Mouse (Mus musculus): ENCODE results near the gene Mars. TPM values are rescaled to one million over a fixed set of nuclear protein-coding genes. Genes with fewer than 3 reads are reported as not detected.

Gene Mars
- polyA plus RNA-seq (2016; fragmentation: Nextera tagmentation; extraction: Ambion mirVana) = 171 and 174 TPM in 2 replicates

DNA sequence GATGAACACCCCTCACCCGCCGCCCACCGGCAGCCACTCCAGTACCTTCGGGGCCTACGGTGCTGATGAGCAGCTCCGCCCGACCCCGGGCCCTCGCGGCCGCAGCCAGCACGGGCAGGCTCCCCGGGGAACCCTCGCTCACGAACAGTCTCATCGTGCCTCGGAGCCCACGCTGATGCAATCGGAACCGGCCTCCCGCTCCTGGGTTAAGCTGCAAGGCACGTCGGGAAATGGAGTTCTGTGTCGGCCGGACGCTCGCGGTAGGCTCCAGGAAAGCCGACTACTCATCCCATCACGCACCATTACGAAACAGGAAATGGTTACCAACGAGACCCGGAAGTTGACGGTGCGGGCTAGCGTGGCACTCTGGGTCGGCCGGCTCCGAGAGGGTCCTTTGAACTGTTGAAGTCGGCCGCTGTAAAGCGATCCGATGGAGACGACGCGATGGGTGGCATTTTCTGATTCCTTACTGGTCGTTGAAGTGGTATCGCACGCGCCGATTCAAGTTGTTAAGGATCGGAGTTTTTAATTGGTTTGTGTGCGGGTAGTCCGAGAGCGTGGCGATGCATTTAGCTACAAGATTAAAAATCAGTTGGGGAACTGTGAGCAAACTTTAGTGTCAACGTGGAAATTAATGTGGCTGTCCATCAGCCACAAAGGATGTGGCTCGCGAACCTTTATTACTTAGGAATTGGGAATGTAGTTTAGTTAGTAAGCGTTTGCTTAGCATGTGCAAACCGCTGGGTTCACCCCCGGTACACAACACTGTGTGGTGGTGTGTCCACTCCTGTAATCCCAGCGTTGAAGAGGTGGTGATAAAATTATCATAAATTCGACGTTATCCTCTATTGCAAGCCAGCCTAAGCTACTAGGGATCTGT lies at the start of gene Mars:
Mars (minus strand) TSS at position 311 of the 880 bp plus-strand sequence.
- under 1% methylated on average over 65 of the region's 65 CpGs for WGBS
- peak within 1 kb of the TSS; percentile 95 for H3K27ac ChIP-seq
- peak; percentile 94 for DNase-seq (ENCODE audit: low spot score)
- no peaks in the 10 kb centered on the region for H3K27me3 ChIP-seq (ENCODE audit: insufficient read depth, poor library complexity, severe bottlenecking)
- H3K9me3 ChIP-seq = no peaks in the 10 kb centered on the region
- H3K4me3 ChIP-seq = peak within 1 kb of the TSS; percentile 88
- H3K36me3 ChIP-seq = peaks cover 34% of the 10 kb centered on the region
- H3K4me1 ChIP-seq (replicated peaks) = peaks cover 13% of the 10 kb centered on the region

DNA sequence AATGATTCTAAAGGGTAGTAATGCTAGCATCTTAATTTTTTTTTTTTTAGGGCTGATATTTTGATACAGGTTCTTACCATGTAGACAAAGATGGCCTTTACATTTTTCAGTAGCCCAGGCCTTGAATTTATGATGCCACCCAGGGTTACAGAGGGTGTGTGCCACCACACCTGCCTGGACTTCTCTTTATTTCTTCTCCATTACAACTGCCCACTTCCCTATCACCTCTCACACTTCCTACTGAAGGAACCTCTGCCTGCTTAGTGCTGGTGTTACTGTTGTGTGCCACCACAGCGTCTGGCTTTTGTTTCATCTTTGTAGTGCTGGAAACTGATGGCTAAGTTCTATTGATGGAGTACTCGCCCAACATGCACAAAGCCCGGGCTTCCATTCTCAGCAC lies 49.1 kb upstream of the Mars start:
- no peak overlapping the region for H3K27ac ChIP-seq
- H3K27me3 ChIP-seq (ENCODE audit: insufficient read depth, poor library complexity, severe bottlenecking) = no peaks in the 10 kb centered on the region
- H3K4me3 ChIP-seq = no peak overlapping the region
- no peak for DNase-seq (ENCODE audit: low spot score)
- 84% methylated on average over 3 of the region's 3 CpGs for WGBS
- H3K4me1 ChIP-seq (replicated peaks) = peaks cover 5% of the 10 kb centered on the region
- no peaks in the 10 kb centered on the region for H3K36me3 ChIP-seq
- H3K9me3 ChIP-seq = no peaks in the 10 kb centered on the region

DNA sequence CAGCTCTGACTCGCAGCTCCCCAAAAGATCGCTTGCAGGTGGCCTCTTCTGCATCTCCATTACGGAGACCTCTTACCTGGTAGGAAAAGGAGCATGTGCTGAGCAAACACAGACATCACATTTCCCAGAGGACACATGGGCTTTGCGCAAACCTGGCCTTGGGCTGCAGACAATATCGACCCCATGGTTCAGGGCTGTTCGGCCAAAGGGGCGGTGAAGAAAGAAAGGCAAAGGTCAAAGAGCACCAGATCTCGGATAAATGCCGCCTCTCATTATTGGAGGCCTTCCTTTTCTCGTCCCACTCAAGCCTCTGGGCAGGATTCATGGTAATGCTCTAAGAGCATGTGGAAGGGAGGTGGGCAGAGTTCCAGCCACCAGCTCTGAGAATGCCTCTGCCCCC lies 43.8 kb upstream of the Mars start:
- Histone ChIP-seq H3K27me3 (ENCODE audit: insufficient read depth, poor library complexity, severe bottlenecking) (peaks cover 22% of the 10 kb centered on the region), H3K4me3 (no peak overlapping the region), H3K9me3 (no peaks in the 10 kb centered on the region), H3K4me1 (replicated peaks) (peaks cover 26% of the 10 kb centered on the region), H3K27ac (no peak overlapping the region; the same call in 1 of the 2 replicates), H3K36me3 (no peaks in the 10 kb centered on the region)
- no peak for DNase-seq (ENCODE audit: low spot score)
- 50% methylated on average over 10 of the region's 10 CpGs for WGBS

- Histone ChIP-seq H3K36me3 (no peaks in the 10 kb centered on the region), H3K27me3 (ENCODE audit: insufficient read depth, poor library complexity, severe bottlenecking) (peaks cover 30% of the 10 kb centered on the region), H3K4me3 (no peak within 1 kb of the TSS), H3K27ac (no peak within 1 kb of the TSS; the same call in 1 of the 2 replicates), H3K9me3 (no peaks in the 10 kb centered on the region), H3K4me1 (replicated peaks) (peaks cover 28% of the 10 kb centered on the region)
- WGBS = 88% methylated on average over 18 of the region's 18 CpGs
- DNase-seq (ENCODE audit: low spot score) = no peak
Observed at GRCm38 (mm10) chr10:127353909-127354895, 42.6 kb upstream of the Mars start, which contains the start of gene Inhbe. Gene Inhbe, minus strand, starts transcription at chr10:127354411.

GRCm38 (mm10) chr10:127352766-127353165 lies 41.2 kb upstream of the Mars start:
- Histone ChIP-seq H3K9me3 (no peaks in the 10 kb centered on the region), H3K27me3 (ENCODE audit: insufficient read depth, poor library complexity, severe bottlenecking) (peaks cover 30% of the 10 kb centered on the region), H3K4me1 (replicated peaks) (peaks cover 28% of the 10 kb centered on the region), H3K27ac (no peak overlapping the region), H3K4me3 (no peak overlapping the region), H3K36me3 (no peaks in the 10 kb centered on the region)
- DNase-seq (ENCODE audit: low spot score) = no peak
- WGBS = 85% methylated on average over 11 of the region's 11 CpGs

DNA sequence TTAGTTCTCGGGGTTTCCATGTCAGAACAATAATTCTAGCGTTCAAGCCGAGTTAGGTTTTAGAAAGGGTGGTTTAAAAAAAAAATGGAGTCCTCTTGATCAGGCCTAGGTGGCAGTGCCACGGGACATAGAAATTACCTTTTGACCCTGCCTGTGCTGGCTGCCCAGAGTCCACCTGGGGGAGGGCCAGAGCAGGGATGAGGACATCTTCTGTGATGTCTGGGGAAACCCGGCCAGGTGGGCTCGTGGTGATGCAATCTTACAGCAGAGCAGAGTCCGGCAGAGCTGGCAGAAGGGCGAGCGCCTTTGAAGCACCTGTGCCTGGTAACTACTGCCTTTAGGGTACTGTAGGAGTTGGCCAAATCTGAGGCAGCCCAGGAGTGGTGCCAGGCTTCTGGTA lies 40.6 kb upstream of the Mars start:
- Histone ChIP-seq H3K27ac (no peak overlapping the region), H3K27me3 (ENCODE audit: insufficient read depth, poor library complexity, severe bottlenecking) (peaks cover 30% of the 10 kb centered on the region), H3K4me3 (no peak overlapping the region), H3K4me1 (replicated peaks) (peaks cover 28% of the 10 kb centered on the region), H3K9me3 (no peaks in the 10 kb centered on the region), H3K36me3 (no peaks in the 10 kb centered on the region)
- DNase-seq (ENCODE audit: low spot score) = no peak
- whole genome bisulfite sequencing = 89% methylated on average over 9 of the region's 9 CpGs

DNA sequence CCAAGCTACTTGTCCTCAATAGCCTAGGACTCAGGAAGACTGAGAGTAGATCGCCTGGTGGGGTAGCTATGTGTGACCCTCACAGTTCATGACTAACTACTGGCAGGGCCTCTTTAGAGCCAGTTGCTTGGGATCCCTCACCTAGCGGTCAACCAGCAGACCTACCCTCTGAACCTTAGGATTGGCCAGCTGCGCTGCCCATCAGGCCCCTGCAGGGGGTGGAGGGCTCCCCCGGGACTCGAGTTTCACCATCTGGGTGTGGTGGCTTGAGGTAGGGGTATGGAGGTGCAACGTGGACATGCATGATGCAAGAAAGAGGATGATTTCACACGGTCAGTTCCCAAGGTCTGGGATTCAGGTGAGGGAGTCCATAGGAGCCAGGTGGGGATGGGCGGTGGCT lies 40.1 kb upstream of the Mars start:
- no peak for DNase-seq (ENCODE audit: low spot score)
- H3K4me3 ChIP-seq = no peak overlapping the region
- no peak overlapping the region for H3K27ac ChIP-seq
- H3K9me3 ChIP-seq = no peaks in the 10 kb centered on the region
- H3K4me1 ChIP-seq (replicated peaks) = peaks cover 28% of the 10 kb centered on the region
- no peaks in the 10 kb centered on the region for H3K36me3 ChIP-seq
- peaks cover 30% of the 10 kb centered on the region for H3K27me3 ChIP-seq (ENCODE audit: insufficient read depth, poor library complexity, severe bottlenecking)
- 66% methylated on average over 8 of the region's 8 CpGs for WGBS

DNA sequence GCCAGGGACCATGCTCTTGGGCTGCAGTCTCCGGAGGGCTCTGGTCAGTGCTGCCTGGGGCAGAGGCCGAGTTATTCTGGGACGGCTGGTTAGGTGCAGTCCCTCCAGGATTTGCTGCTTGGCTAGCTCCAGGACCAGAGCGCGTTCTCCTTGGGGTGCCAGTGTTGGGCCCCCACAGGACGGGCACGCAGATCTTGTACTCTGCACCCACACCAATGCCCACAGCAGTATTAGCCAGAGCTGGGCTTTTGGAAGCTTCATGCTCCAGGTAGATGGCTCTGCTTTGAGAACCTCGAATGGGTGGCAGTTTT lies 39.7 kb upstream of the Mars start:
- 83% methylated on average over 8 of the region's 8 CpGs for WGBS
- Histone ChIP-seq H3K9me3 (no peaks in the 10 kb centered on the region), H3K27ac (peak overlapping the region; percentile 50), H3K4me1 (replicated peaks) (peaks cover 28% of the 10 kb centered on the region), H3K27me3 (ENCODE audit: insufficient read depth, poor library complexity, severe bottlenecking) (peaks cover 30% of the 10 kb centered on the region), H3K4me3 (peak overlapping the region; percentile 40; the same call in 1 of the 2 replicates), H3K36me3 (no peaks in the 10 kb centered on the region)
- no peak for DNase-seq (ENCODE audit: low spot score)

DNA sequence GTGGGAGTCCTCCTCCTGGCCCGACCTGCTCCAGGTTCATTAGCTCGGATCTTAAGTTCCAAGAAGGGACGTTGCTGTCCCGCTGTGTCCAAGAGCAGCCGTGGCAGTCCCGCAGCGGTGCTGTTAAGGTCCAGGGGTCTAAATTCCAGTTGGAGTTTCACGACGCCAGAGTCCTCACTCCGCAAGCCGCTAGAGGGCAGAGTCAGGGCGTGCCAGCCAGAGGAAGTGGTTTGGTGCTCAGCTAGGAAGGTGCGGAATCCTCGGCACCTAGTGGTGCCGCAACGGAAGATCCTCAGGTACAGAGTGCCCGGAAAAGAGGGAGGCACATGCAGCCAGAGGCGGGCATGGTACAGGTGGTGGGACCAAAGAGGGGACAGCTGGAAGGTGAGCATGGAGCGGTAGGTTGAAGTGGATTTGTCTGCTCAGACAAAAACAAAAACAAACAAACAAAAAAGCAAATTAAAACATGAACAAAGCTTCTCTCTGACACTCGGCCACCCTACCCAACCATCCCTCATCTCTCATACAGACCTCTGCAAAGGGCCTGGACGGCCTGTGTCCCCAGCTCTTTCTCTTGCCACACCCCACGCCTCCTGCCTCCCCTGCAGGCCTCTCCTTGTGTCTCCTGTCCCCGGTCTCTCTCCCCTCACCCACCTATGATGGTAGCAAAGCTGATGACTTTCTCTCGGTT lies 39.2 kb upstream of the Mars start:
- peaks cover 30% of the 10 kb centered on the region for H3K27me3 ChIP-seq (ENCODE audit: insufficient read depth, poor library complexity, severe bottlenecking)
- peak; percentile 78 for DNase-seq (ENCODE audit: low spot score)
- H3K4me3 ChIP-seq = peak overlapping the region; percentile 40
- no peaks in the 10 kb centered on the region for H3K9me3 ChIP-seq
- peaks cover 23% of the 10 kb centered on the region for H3K4me1 ChIP-seq (replicated peaks)
- 13% methylated on average over 24 of the region's 24 CpGs for WGBS
- no peaks in the 10 kb centered on the region for H3K36me3 ChIP-seq
- peak overlapping the region; percentile 50 for H3K27ac ChIP-seq

DNA sequence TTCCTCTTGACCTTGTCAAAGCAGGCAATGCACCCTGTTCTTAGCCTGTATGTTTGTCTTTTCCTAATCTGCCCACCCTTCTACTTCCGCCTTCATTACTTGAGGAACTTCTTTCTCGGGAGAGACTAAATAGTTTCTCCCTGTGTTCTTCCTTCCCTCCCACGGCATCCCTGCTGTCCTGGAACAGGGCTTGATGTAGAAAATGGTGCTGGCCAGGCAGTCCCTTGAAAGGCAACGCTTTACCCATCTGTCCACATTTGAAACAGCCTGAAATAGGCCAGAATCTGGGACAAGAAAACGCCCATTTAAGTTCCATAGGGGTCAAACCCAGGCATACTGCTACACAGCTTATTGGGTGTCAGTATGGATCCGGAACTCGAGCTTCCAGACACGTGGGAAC lies 38.2 kb upstream of the Mars start:
- DNase-seq (ENCODE audit: low spot score) = no peak
- H3K4me3 ChIP-seq = no peak overlapping the region
- 77% methylated on average over 8 of the region's 8 CpGs for WGBS
- no peaks in the 10 kb centered on the region for H3K9me3 ChIP-seq
- H3K27me3 ChIP-seq (ENCODE audit: insufficient read depth, poor library complexity, severe bottlenecking) = peaks cover 26% of the 10 kb centered on the region
- H3K4me1 ChIP-seq (replicated peaks) = peaks cover 15% of the 10 kb centered on the region
- no peaks in the 10 kb centered on the region for H3K36me3 ChIP-seq
- no peak overlapping the region for H3K27ac ChIP-seq

- Histone ChIP-seq H3K27ac (no peak overlapping the region), H3K36me3 (no peaks in the 10 kb centered on the region), H3K4me1 (replicated peaks) (peaks cover 15% of the 10 kb centered on the region), H3K9me3 (no peaks in the 10 kb centered on the region), H3K27me3 (ENCODE audit: insufficient read depth, poor library complexity, severe bottlenecking) (peaks cover 22% of the 10 kb centered on the region), H3K4me3 (no peak overlapping the region)
- DNase-seq (ENCODE audit: low spot score) = no peak
- WGBS = 63% methylated on average over 4 of the region's 4 CpGs
Observed at GRCm38 (mm10) chr10:127348957-127349356, 37.4 kb upstream of the Mars start.

- H3K36me3 ChIP-seq = no peaks in the 10 kb centered on the region
- peaks cover 25% of the 10 kb centered on the region for H3K4me1 ChIP-seq (replicated peaks)
- no peak overlapping the region for H3K4me3 ChIP-seq
- H3K27me3 ChIP-seq (ENCODE audit: insufficient read depth, poor library complexity, severe bottlenecking) = peaks cover 21% of the 10 kb centered on the region
- no peak overlapping the region for H3K27ac ChIP-seq
- no peaks in the 10 kb centered on the region for H3K9me3 ChIP-seq
- DNase-seq (ENCODE audit: low spot score) = no peak
- WGBS = 89% methylated on average over 3 of the region's 3 CpGs
Observed at GRCm38 (mm10) chr10:127346173-127346572, 34.6 kb upstream of the Mars start.
